Mouse (Mus musculus): ENCODE measurements around the gene Tbca. TPM values are rescaled to one million over a fixed set of nuclear protein-coding genes. Genes with fewer than 3 reads are reported as not detected.

The Tbca gene
- polyA plus RNA-seq, 1 experiment from 2014 or later: 315 TPM

DNA sequence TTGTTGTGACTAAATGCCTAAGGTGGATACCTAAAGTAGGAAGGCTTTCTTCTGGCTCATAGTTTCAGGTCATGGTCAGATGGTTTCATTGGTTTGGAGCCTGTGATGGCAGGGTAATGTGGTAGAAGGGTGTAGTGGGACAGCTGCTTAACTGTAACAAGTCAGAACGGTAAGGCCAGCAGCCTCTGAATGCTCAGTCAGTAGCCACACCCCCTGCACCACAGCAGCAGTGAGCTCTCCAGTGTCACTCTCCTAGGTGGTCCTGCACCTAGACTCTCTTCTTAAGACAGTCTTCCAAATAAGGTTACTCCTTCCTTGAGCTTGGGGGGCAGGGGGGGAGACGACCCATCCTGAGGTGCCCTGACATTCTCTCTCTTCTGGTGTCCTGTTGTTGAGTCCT is 39.1 kb downstream of the Tbca start:
- no peaks in the 10 kb centered on the region for H3K9me3 ChIP-seq (ENCODE audit: control insufficient read depth, low read length)
- no peak for ATAC-seq (ENCODE audit: low read depth)
- H3K4me1 ChIP-seq (ENCODE audit: control insufficient read depth, insufficient read depth, low read length): no peaks in the 10 kb centered on the region
- no peaks in the 10 kb centered on the region for H3K36me3 ChIP-seq (ENCODE audit: control insufficient read depth, insufficient read depth, low read length)
- H3K27ac ChIP-seq (ENCODE audit: low read depth, low read length): no peak overlapping the region
- no peaks in the 10 kb centered on the region for H3K27me3 ChIP-seq (ENCODE audit: control insufficient read depth, insufficient read depth, low read length)
- WGBS: 49% methylated on average over 2 of the region's 2 CpGs
- no peak overlapping the region for H3K9ac ChIP-seq (replicated peaks; ENCODE audit: low read depth, low read length)
- no peak overlapping the region for H3K4me3 ChIP-seq (ENCODE audit: low read depth, low read length)
- H3K4me2 ChIP-seq (ENCODE audit: low read depth, low read length): no peak overlapping the region

DNA sequence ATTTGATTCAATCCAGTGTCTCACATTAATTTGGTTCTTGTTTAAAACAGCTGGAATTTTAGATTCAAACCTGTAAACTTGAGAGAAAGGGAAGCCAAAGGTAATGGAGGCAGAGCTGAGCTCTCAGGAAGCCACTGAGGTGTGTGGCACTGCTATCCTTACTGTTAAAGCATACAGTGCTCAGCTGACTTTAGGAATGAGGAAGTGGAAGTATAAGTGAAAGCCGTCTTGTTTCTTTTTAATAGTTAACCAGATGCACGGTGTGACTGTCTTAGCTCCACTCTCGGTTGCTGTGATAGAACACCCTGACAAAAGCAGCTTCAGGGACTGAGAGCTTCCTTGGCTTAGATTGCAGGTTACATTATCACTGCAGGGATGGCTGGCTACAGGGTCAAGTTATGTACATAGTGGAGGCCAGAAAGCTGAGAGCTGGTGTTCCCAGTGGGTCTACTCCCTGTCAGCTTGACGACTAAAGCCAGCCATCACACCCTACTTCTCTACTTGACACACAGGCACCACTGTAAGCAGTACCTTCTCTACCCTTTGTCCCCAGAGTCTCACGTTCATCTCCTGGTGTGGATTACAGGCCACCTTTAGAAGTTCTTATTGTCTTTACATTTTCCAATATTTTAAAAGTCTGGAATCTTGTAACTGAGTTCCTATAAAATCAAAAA is 49.5 kb downstream of the Tbca start:
- Histone ChIP-seq H3K4me2 (ENCODE audit: low read depth, low read length) (no peak overlapping the region), H3K27me3 (ENCODE audit: control insufficient read depth, insufficient read depth, low read length) (no peaks in the 10 kb centered on the region), H3K9ac (replicated peaks; ENCODE audit: low read depth, low read length) (no peak overlapping the region), H3K4me1 (ENCODE audit: control insufficient read depth, insufficient read depth, low read length) (no peaks in the 10 kb centered on the region; the same call in 1 of the 2 replicates), H3K36me3 (ENCODE audit: control insufficient read depth, insufficient read depth, low read length) (peaks cover 4% of the 10 kb centered on the region; the same call in 1 of the 2 replicates), H3K4me3 (ENCODE audit: low read depth, low read length) (no peak overlapping the region), H3K27ac (ENCODE audit: low read depth, low read length) (peak overlapping the region; percentile 34; the same call in 1 of the 2 replicates), H3K9me3 (ENCODE audit: control insufficient read depth, low read length) (no peaks in the 10 kb centered on the region)
- ATAC-seq (ENCODE audit: low read depth): no peak
- WGBS: 73% methylated on average over 5 of the region's 5 CpGs

DNA sequence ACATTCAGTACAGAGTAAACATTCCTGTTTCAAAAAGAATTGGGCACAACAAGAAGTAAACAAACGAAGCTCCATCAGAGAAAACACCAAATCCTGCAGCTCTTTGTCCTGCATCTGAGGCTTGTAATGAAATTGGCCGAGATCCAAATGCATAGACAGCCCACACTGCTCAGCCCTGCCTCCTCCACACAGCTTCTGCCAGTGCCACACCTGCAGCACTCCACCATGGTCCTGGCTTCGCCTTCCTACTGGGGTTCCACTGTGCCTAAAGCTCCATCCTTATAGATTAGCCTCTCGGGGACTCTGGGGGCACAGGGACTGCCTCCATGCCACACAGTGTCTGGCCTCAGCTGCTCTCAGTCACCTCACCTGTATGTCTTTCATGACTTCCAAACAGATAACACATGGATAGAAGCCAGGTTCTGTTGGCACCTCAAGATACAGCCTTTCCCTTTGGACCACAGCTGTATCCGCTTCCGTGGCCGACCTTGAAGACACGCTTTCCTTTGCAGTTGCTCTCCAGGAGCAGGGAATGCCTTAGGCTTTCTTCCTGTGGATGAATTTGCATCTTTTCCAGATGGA is 50.1 kb downstream of the Tbca start:
- no peak overlapping the region for H3K4me3 ChIP-seq (ENCODE audit: low read depth, low read length)
- ATAC-seq (ENCODE audit: low read depth): peak; percentile 86
- peaks cover 4% of the 10 kb centered on the region; the same call in 1 of the 2 replicates for H3K36me3 ChIP-seq (ENCODE audit: control insufficient read depth, insufficient read depth, low read length)
- no peaks in the 10 kb centered on the region; the same call in 1 of the 2 replicates for H3K4me1 ChIP-seq (ENCODE audit: control insufficient read depth, insufficient read depth, low read length)
- no peaks in the 10 kb centered on the region for H3K27me3 ChIP-seq (ENCODE audit: control insufficient read depth, insufficient read depth, low read length)
- H3K27ac ChIP-seq (ENCODE audit: low read depth, low read length): no peak overlapping the region; the same call in 1 of the 2 replicates
- no peak overlapping the region for H3K4me2 ChIP-seq (ENCODE audit: low read depth, low read length)
- H3K9ac ChIP-seq (replicated peaks; ENCODE audit: low read depth, low read length): no peak overlapping the region
- WGBS: 69% methylated on average over 8 of the region's 8 CpGs
- no peaks in the 10 kb centered on the region for H3K9me3 ChIP-seq (ENCODE audit: control insufficient read depth, low read length)

DNA sequence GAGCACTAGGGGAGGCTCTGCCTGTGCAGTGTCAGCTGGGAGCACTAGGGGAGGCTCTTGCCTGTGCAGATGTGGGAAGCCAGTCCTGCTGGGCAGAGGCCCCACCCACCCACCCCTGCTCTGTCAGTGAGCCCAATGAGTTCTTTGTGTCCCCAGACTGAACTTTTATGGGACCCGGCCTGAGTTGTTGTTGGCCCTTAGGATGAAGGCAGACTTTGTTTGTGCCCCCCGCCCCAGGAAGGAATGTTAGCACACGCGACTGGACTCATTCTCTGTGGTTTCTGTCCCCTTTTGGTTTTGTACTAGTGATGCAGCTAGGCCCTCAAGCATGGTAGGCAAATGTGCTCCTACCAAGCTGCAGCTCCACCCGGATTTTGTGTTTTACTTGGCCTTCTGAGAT is 54.5 kb downstream of the Tbca start:
- Histone ChIP-seq H3K4me1 (ENCODE audit: control insufficient read depth, insufficient read depth, low read length) (no peaks in the 10 kb centered on the region; the same call in 1 of the 2 replicates), H3K4me2 (ENCODE audit: low read depth, low read length) (no peak overlapping the region), H3K27me3 (ENCODE audit: control insufficient read depth, insufficient read depth, low read length) (no peaks in the 10 kb centered on the region), H3K27ac (ENCODE audit: low read depth, low read length) (no peak overlapping the region), H3K4me3 (ENCODE audit: low read depth, low read length) (no peak overlapping the region), H3K9me3 (ENCODE audit: control insufficient read depth, low read length) (no peaks in the 10 kb centered on the region), H3K9ac (replicated peaks; ENCODE audit: low read depth, low read length) (no peak overlapping the region), H3K36me3 (ENCODE audit: control insufficient read depth, insufficient read depth, low read length) (peaks cover 4% of the 10 kb centered on the region; the same call in 1 of the 2 replicates)
- ATAC-seq (ENCODE audit: low read depth): no peak
- WGBS: 36% methylated on average over 5 of the region's 5 CpGs

DNA sequence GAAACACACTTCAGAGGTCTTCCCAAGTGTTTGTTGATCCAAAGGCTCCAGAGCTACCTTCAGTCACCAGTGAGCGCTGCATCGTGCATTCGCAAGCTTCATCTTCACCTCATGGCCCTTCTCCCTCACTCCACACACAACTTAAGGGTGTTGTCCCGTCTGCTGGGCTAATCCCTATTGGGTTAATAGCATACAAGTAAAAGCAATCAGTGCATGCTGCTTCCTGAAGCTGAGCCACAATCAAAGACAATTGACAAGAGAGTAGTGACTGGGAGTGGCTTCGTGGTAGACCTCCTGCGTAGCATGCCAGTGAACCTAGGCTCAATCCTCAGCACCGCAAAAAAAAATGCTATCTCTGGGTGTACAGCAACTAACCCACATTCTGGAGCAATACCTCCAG is 59.2 kb downstream of the Tbca start:
- 78% methylated on average over 7 of the region's 7 CpGs for WGBS
- no peak overlapping the region for H3K4me3 ChIP-seq (ENCODE audit: low read depth, low read length)

DNA sequence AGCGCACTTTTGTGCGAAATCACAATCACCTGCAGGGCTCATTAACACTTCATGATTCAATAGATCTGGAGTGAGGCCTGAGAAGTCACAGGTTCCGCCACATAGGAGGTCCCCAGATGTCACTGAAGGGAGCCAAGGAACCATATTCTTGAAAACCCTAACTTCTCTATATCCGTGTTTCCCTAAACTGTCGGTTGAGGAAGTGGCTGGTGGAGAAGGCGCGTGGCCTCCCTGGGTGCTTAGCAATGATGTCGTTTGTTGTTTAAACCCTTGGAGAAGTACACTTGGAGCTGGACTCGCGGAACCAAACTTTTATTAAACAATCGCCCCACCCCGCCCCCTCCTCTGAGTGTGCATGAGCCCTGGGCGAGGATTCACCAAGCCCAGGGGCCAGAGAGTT is 60.6 kb downstream of the Tbca start:
- Histone ChIP-seq H3K27me3 (ENCODE audit: control insufficient read depth, insufficient read depth, low read length) (no peaks in the 10 kb centered on the region), H3K4me1 (ENCODE audit: control insufficient read depth, insufficient read depth, low read length) (no peaks in the 10 kb centered on the region), H3K4me2 (ENCODE audit: low read depth, low read length) (no peak overlapping the region), H3K9me3 (ENCODE audit: control insufficient read depth, low read length) (no peaks in the 10 kb centered on the region), H3K36me3 (ENCODE audit: control insufficient read depth, insufficient read depth, low read length) (no peaks in the 10 kb centered on the region), H3K9ac (replicated peaks; ENCODE audit: low read depth, low read length) (no peak overlapping the region), H3K27ac (ENCODE audit: low read depth, low read length) (no peak overlapping the region), H3K4me3 (ENCODE audit: low read depth, low read length) (no peak overlapping the region)
- 76% methylated on average over 13 of the region's 13 CpGs for WGBS
- ATAC-seq (ENCODE audit: low read depth): no peak

More for the DNA sequence above, 59.2 kb downstream of the Tbca start:
- Histone ChIP-seq H3K4me2 (ENCODE audit: low read depth, low read length) (no peak overlapping the region), H3K36me3 (ENCODE audit: control insufficient read depth, insufficient read depth, low read length) (no peaks in the 10 kb centered on the region), H3K9ac (replicated peaks; ENCODE audit: low read depth, low read length) (no peak overlapping the region), H3K27ac (ENCODE audit: low read depth, low read length) (no peak overlapping the region), H3K4me1 (ENCODE audit: control insufficient read depth, insufficient read depth, low read length) (no peaks in the 10 kb centered on the region), H3K27me3 (ENCODE audit: control insufficient read depth, insufficient read depth, low read length) (no peaks in the 10 kb centered on the region), H3K9me3 (ENCODE audit: control insufficient read depth, low read length) (no peaks in the 10 kb centered on the region)
- ATAC-seq (ENCODE audit: low read depth): no peak

DNA sequence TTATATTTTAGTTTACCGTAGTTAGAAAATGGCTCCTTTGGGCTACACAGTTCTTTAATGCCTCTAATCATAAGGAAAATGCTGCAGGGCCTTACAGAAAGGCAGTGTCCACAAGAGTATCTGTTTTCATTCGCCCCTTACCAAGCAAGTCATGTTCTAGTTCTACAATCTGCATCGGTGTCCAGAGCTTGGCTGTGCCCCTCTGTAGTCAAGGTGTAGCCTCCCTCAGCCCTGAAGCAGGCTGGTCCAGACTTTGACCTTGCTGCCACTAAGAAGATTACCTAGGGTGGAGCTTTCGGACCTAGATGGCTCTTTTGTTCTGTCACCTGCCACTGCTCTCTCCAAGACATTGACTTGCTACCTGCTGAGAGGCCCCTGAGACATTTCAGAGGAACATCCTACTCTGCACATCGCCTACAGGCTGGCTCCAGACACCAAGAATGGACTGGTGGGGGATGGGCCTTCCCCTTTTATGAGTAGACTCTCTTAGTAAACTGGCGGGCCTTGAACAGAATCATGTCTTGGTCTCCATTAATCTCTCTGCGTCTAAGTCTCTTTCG is 69.4 kb downstream of the Tbca start:
- no peaks in the 10 kb centered on the region for H3K4me1 ChIP-seq (ENCODE audit: control insufficient read depth, insufficient read depth, low read length)
- no peak overlapping the region for H3K4me2 ChIP-seq (ENCODE audit: low read depth, low read length)
- no peak for ATAC-seq (ENCODE audit: low read depth)
- no peak overlapping the region for H3K27ac ChIP-seq (ENCODE audit: low read depth, low read length)
- H3K9me3 ChIP-seq (ENCODE audit: control insufficient read depth, low read length): no peaks in the 10 kb centered on the region
- peaks cover 3% of the 10 kb centered on the region; the same call in 1 of the 2 replicates for H3K27me3 ChIP-seq (ENCODE audit: control insufficient read depth, insufficient read depth, low read length)
- no peak overlapping the region for H3K4me3 ChIP-seq (ENCODE audit: low read depth, low read length)
- H3K36me3 ChIP-seq (ENCODE audit: control insufficient read depth, insufficient read depth, low read length): no peaks in the 10 kb centered on the region
- WGBS: 77% methylated on average over 8 of the region's 8 CpGs
- H3K9ac ChIP-seq (replicated peaks; ENCODE audit: low read depth, low read length): no peak overlapping the region

DNA sequence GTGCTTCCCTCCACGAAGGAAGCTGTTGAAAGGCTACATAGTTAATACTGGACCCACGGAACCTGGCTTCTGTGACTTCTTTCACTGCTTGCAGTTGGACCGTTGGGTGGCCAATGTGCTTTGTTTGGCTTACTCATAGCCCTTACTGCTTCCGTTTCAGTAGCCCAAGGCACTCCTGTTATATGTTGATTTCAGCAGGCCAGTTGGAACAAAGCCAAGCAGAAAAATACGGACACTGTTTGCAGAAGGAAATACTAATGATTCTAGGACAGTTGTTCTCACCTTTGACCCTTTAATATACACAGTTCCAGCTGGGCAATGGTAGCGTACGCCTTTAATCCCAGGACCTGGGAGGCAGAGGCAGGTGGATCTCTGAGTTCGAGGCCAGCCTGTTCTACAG is 70.5 kb downstream of the Tbca start:
- H3K27ac ChIP-seq (ENCODE audit: low read depth, low read length): no peak overlapping the region
- H3K27me3 ChIP-seq (ENCODE audit: control insufficient read depth, insufficient read depth, low read length): peaks cover 3% of the 10 kb centered on the region; the same call in 1 of the 2 replicates
- no peak overlapping the region for H3K4me2 ChIP-seq (ENCODE audit: low read depth, low read length)
- no peak overlapping the region for H3K4me3 ChIP-seq (ENCODE audit: low read depth, low read length)
- no peak for ATAC-seq (ENCODE audit: low read depth)
- no peak overlapping the region for H3K9ac ChIP-seq (replicated peaks; ENCODE audit: low read depth, low read length)
- no peaks in the 10 kb centered on the region for H3K36me3 ChIP-seq (ENCODE audit: control insufficient read depth, insufficient read depth, low read length)
- H3K9me3 ChIP-seq (ENCODE audit: control insufficient read depth, low read length): no peaks in the 10 kb centered on the region
- H3K4me1 ChIP-seq (ENCODE audit: control insufficient read depth, insufficient read depth, low read length): no peaks in the 10 kb centered on the region
- 79% methylated on average over 8 of the region's 8 CpGs for WGBS
